Mouse (Mus musculus) gastrocnemius, postnatal 36 days (tissue): ENCODE results near the gene Gm14862. TPM values are rescaled to one million over a fixed set of nuclear protein-coding genes. Genes with fewer than 3 reads are reported as not detected.
"Not testable (repeated sequence)": the region's sequence is repeated elsewhere in the genome, so short reads cannot be mapped to it uniquely, and the experiment has no call there.

Experiments used
- DNase-seq, 2 experiments: peaks; one replicate each; pipeline ENCODE4 v3.0.0; 2022
- intact Hi-C: fragments of 180-260 bp; cut with DNase I; formaldehyde crosslinking; loops from one replicate; pipeline ENCODE4 v1.15.1; 2025
- long read RNA-seq, 2 experiments: library from polyadenylated mRNA; stranded (forward); transcript quantifications; one replicate each; pipeline ENCODE4 v2.0.0; 2021
- total RNA-seq, 2 experiments: library from RNA; stranded (reverse); gene quantifications; 2 replicates each; pipeline ENCODE4 v1.2.3; 2021

Gm14862 gene
- not detected for total RNA-seq
- long read RNA-seq, experiment 1 = 0 reads
- long read RNA-seq, experiment 2 = 0 reads

DNA sequence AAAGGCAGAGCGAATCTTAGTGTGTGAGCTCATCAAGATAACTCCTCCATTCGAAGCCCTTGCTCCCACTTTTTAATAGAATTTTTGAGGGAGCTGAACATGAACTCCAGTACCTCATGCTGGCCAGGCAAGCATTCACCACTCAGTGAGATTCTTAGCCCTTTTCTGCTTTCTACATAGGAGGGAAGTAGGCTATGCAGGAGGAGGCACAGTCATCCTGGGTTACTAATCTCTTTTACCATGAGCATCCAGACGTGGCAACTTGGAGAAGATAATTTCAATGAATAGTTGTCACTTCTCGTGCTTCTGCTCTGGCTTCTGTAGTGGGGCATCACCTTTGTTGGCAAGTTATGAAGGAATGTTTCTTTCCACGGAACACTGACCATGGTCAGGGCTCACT is at the start of gene Gm14862:
TSS of gene Gm14862 (minus strand) at position 134 of the 400 bp plus-strand sequence.
- intact Hi-C loops = no loop called here
- DNase-seq = no peak

DNA sequence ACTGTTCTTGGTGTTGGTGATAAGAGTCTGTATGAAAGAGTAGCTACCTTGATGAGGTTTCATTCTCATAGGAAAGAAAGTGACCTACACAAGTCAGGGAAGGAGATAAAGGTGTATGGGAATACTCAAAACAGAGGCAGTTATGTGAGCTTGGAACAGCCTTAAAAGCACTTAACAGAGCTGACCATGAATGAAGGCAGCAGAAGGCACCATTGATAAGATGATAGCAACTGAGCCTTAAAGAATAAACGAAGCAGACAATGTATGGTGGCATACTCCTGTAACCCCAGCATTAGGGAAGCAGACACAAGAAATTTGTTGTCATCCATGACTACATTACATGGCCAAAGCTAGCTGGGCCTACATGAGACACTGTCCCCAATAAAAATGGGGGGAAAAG is 46.8 kb upstream of the Gm14862 start:
- intact Hi-C loops = no loop called here
- no peak for DNase-seq

DNA sequence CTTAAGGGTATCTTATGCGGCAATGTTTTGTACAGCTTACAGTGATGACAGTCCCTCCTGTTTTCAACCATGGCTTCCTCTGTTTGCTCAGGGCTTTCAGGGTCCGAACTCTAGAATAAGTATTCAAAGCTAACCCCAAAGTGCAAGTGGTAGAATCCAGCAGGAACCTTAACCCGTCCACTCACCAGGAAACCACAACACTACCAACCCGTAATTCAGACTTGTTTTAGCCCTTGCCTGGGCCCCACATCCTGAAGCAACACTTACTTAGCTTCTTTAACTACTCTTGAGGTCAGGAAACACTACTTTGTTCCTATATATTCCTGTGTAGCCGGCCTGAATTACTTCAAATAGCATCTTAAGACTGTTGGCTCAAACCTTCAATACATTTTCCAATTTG is 46.1 kb upstream of the Gm14862 start:
- intact Hi-C loops = no loop called here
- DNase-seq = no peak

DNA sequence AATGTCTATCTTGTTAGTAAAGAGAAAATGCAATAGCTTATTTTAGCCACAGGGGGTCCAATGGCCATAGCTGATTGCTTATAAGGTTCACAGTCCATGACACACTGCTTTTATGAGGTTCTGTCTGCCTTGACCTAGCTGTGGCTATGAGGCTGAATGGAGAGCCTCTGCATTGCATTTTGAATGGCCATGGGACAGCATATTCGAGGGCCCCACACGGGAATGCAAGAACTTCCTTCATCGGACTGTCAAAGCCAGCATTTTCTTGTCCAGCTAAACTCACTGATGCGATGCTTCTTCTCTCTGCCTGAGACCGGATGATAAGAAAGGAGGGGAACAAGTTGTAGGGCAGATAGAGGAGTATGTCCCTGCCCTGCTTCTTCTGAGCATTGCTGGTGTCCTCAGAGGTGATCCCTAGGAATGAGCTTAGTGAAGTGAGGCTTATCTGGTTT is 41.7 kb upstream of the Gm14862 start:
- intact Hi-C loops = no loop called here
- no peak for DNase-seq

DNA sequence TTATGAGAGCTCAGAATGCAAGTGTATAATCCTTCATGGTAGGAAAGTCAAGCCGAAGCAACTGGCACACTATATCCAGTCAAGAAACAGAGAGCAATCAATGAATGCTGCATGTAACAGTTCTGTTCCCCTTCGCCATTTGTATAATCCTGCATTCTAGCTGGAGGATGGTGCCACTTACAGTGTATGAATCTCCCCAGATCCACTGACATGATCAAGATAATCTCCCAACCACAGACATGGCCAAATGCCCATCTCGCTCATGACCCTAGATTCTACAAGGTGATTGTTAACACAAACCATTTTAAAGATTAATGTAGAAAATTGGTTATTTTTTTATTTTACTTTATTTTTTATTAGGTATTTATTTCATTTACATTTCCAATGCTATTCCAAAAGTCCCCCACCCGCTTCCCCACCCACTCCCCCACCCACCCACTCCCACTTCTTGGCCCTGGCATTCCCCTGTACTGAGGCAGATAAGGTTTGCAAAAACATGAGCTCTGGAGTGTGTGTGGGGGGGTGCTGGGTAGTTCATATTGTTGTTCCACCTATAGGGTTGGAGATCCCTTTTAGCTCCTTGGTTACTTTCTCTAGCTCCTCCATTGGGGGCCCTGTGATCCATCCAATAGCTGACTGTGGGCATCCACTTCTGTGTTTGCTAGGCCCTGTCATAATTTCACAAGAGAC is 36.6 kb upstream of the Gm14862 start:
- intact Hi-C loops, DNase-seq: not testable (repeated sequence)

DNA sequence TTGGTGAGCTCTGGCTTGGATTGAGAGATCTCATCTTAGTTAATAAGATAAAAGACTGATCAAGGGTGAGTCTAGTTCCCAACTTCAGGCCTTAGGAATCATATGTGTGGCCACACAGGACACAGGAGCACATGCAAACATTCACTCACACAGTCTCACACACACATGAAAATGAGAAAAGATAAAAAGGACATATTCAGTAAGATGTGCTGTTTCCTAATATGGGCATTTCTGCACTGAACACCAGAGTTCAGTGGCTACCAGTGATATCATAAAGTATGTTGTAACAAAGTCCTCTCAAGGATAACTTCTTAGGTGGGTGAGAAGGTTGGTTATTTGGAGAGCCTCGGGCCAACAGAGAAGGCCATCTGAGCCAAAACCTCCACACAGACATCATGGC is 26.8 kb upstream of the Gm14862 start, which contains the start of gene H2al1m:
TSS of gene H2al1m (plus strand) at position 301 of the 400 bp plus-strand sequence.
- intact Hi-C loops, DNase-seq: not testable (repeated sequence)

DNA sequence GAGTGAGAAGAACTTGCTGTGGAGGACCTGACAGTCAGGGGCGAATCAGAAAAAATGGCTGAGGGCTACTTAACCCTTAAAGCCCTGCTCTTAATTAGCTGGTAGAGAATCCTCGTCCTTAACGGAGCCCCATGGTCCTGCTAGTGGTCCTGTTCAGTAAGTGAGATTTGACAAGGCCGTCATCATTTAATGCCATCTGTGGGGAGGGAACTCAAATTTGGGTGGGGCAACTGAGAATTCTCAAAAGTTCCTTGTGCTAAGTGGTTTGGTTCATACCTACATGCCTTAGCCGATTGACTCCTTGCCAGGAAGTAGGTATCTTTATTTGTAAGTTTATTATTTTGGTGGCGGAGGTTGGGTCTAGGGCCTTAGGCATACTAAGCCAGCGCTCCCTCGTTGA is 17.6 kb upstream of the Gm14862 start:
- no peak for DNase-seq
- intact Hi-C loops = no loop called here

DNA sequence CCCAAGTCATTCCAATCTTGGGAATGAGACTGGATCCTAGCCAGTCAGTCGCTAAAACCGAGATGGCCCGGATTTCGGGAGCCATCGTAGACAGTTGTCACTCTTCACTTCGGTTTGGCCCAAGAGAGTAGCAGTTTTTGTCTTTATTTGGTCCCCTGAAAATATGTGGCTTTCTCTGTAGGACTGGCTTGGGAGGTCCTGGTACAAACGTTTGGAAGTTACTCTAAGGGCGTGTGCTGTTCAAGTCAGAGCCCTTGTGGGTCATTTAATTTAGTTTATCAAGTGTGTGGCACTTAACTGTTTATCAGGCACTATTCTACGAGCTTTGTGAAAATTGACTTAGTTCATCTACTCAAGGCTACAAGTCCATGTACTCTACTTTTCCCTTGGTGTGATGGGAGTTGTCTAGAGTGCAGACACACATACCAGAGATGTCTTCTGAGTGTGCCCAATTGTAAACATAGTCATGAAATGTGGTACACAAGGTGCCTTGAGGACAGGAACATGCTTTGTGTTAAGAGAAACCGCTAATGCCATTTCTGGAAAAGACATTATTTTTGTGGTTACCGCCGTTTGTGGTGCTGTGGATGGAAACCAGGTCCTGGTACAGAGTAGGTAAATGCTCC is 16.8 kb upstream of the Gm14862 start:
- no peak for DNase-seq

DNA sequence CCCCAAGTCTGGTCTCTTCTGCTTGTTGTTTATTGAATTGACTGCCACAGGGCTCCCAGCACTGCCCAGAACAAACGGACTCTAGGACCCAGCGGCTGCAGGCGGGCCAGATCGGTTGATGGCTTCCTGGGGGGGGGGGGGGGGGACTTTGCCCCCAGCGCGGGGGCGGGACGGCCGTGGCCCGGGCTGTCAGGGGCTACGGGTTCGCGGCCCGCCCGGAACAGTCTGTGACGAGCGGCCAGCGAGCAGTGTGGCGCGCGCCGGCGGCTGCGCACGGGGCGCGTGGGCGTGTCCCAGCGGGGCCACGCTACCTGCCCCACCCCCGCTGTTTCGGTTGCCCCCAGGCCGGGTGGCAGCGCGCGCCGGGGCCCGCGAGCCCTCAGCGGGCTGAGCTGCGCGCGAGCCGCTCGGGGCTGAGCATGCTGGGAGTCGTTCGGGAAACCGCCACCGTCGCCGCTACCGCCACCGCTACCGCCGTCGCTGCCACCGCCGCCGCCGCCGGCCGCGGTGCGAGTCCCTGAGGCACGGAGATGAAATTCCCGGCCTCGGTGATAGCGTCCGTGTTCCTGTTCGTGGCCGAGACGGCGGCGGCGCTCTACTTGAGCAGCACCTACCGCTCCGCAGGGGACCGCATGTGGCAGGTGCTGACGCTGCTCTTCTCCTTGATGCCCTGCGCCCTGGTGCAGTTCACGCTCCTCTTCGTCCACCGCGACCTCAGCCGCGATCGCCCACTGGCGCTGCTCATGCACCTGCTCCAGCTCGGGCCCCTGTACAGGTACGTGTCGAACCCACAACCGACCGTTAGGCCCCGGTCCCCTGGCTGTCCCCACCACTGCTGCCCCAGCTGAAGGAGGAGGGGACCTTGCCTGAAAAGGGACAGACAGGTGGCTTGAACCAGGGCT is 16.0 kb upstream of the Gm14862 start, which contains the start of gene Xk:
TSS of gene Xk (plus strand) at position 297 of the 902 bp plus-strand sequence.
- intact Hi-C loops = no loop called here
- peak; percentile 16 to 35 for DNase-seq

More for the DNA sequence above, 16.8 kb upstream of the Gm14862 start:
- intact Hi-C loops = no loop called here

DNA sequence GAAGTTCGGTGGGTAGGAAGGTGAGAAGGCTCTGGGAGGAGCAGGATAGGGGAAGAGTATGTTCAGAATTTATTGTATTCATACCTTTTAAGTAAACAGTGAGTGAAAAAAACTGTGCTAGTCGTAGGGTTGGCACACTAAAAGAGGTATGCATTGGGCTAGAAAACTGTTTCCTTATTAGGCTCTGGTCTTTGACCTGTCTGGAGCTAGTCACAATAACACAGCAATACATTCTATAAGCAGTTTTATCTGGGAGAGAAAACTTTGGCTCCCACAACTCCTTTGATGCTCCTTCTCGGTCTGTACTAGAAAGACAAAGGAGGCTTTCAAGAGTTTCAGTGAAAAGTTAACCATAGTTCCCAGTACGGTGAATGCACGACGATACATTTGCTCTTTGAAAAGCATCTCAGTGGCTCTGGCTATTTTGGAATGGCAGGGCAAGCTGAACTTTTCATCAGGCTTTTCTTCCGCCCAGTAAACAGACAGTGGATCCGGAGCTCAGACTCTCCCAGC is 15.3 kb upstream of the Gm14862 start:
- intact Hi-C loops = no loop called here
- DNase-seq = no peak

DNA sequence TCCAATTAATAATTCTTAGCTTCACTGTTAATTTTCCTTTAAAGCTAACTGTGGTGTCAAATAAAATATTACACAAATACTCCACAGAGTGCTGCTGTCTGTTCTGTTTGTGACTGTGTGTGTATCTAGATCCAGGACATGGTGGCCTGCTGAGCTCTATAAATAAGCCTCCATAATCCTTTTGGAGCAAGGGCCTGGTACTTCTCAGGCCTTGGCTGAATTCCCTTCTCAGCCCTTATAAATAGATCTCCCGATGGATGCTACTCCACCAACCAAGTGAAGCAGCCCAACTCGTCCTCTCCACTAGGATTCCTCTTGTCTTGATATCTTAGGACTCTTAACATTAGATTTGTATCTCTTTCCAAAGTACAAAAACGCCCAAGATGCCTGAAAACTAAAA is 14.4 kb upstream of the Gm14862 start:
- intact Hi-C loops = no loop called here
- no peak for DNase-seq

DNA sequence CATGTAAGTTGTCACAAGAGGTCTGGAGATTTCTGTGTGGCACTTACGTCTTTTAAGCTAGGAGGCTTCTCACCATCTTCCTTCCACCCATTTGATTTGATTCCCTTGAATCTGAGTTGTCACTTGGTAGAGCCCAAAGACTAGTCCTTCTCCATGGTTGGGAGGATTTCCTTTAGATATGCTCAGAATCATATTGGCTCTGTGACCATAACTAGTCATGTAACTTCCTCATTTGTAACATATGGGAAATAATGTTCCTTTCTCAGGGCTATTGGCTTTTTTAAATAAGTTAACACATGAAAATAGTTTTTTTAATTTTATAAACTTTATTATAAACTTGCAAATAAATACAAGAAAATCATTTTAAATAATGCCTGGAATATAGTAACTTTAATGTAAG is 2.6 kb upstream of the Gm14862 start:
- DNase-seq = no peak
- intact Hi-C loops = no loop called here

DNA sequence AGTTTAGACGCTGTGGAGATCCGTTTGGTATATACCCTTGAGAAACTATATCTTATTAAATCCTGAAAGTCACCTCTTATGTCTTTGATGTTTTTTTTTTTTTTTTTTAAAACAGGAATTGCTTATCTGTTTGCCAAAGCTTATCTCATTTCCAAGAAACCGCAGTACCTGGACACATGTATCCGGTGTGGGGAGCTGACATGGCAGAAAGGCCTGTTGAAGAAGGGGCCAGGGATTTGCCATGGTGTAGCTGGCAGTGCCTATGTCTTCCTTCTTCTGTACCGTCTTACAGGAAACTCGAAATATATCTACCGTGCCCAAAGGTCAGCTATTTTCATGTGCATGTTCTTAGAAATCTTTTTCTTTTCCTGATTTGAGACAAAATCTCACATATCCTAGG is 1.1 kb upstream of the Gm14862 start:
- intact Hi-C loops = no loop called here

DNA sequence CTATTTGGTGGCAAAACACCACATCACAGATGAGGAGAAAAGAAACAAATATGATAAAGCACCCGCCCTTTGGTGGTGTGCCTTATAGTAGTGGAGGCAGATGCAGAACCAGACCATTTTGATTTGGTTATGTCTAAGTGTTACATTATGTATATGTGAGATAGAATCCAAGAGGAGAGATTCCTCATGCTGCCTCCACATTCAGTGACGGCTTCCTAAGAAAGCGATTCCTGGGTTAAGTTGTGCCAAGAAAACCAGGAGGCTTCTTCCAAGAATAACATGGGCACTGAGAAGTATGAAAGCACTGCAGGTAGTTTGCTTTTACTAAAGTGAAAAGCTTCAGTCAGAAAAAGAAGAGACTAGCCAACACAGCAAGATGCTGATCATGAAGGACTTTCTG is 1.8 kb downstream of the Gm14862 start:
- DNase-seq = no peak
- intact Hi-C loops = no loop called here

More for the DNA sequence above, 1.1 kb upstream of the Gm14862 start:
- DNase-seq = no peak

DNA sequence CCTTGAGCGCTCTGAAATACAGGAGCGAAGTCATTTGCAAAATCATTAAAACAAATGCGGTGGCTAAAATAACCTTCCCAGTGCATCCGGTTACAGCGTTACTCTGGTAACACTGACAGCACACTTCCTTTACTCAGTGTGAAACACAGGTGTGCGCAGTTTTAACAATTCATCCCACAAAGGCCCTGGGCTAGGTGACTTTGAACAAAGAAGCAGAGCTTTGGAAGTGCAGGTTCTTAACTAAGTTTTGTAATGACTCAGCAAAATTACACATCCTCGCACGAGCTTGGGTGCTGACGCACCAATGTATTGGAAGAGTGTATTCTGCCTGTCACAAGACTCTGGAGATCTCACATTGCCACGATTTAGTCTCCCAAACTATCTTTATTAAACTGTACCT is 2.7 kb downstream of the Gm14862 start:
- intact Hi-C loops = no loop called here
- DNase-seq = no peak

DNA sequence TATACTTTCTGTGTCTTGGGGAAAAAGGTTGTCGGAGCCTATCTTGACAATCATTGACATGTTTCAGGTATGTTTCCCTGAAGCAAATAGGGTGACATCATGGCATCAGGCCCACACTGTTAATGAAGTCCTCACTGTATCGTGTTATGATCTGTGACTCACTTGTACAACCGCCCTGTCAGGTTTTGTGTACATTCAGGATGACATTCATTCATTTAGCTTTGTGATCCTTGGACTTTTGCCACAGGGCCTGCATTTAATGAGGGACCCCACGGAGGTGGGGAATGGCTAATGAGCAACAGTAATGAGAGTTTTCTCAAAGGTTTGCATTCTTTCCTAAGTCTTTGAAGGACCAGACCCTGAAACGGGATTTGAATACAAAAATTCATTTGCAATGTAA is 7.8 kb downstream of the Gm14862 start:
- no peak for DNase-seq
- intact Hi-C loops = no loop called here

DNA sequence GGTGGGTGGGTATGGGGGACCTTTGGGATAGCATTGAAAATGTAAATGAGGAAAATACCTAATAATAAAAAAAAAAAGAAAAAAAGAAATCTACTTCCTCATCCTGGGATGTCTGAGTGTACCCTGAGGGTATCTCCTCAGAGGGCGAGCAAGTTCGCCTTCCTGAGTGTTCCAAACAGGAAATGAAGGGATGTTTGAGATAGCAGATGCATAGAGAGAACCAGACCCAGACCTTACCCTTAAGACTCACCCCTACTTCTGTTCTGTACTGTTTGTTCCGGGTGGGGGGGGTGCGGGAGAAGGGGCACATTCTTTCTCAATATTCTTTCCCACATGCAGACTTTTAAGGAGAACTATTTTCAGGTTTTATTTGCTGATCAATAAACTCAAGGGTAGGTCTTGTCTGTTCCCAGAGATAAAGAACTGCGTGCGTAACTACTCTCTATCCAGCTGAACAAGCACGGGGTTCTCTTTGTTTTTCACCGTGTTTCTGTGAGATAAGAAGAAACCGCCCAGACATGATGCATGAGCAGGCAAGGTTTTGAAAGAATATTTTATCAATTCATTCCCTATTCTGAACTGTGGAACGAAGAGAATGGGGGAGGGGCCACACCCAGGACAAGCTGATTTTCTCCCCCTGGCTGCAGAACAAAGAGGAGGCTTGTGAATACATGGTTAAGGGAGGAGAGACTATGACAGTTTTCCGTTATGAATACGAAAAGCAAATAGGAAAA is 11.9 kb downstream of the Gm14862 start:
- intact Hi-C loops = no loop called here
- DNase-seq = no peak

DNA sequence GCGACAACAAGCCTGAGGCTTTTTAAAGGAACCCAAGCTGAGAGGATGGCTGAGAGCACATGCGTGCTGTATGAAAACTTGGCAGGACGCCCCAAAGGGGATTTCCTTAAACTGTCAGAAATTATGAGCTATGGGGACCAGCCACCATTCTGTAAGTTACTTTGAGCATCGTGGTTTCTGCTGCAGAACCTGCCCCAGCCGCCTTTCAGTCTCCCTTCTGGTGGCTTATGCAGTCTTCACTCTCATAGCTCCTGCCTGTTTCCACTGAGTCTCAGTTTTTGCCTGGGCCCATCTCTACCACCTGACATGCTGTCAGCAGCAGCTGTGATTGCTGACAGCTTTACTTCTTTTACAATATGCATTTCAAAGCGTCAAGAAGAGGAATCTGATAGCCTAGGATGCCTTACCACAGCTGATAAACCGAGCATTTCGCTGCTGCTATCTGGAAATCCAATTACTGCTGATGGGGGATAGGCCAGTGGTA is 13.3 kb downstream of the Gm14862 start:
- DNase-seq = no peak
- intact Hi-C loops = no loop called here

DNA sequence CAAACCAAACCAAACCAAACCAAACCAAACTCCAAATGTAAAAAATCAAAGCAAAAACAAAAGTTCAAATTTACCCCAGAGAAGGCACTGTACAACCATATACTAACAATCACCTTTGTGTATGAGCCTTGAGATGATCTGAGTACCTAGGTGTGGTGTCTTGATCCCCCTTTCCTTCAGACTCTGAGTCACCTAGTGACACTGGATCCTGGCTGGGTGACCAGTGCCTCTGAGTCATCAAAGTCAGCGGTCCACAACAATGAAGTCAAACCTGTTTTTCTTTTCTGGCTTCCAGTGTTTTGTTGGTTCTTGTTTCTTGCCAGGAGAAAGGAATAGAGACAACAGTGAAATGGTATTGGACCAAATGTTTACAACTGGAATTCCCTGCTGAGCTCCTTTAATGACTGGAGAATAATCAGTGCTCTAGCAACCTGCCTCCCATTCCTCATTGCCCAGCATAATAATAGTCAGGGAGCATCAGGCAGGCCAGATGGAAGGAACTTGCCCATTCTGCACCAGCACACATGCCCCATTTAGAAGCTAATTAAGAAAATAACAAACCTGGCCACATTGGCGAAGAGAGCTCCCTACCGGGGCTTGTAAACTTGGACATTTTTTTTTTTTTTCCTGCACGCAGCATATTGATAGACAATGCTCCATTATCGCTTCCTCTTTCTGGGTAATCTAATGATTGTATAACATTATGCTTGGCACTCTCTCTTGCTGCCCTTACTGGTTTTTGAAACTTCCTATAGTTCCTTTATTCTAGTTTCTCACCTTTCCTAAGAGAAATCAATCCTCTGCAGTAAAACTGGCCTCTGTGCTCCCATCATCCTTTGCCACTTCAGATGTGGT is 15.7 kb downstream of the Gm14862 start:
- no peak for DNase-seq
- intact Hi-C loops = no loop called here
